Comparison of ENCODE assay signal across 26 mouse cellular contexts in genomic region chr7:49276163-49276562, GRCm38 (mm10).
"Had no signal": no experiment of that assay in that cellular context is flagged by ENCODE, and none has a peak within 500 bp of the region (broad histone marks: within the 10 kb centered on the region; RNA-seq: fewer than 3 reads in every experiment).

No protein-coding gene starts in this region.

- H3K36me3 ChIP-seq: forebrain, embryonic 15.5 days; heart, embryonic 13.5 days; heart, embryonic 15.5 days; hindbrain, embryonic 12.5 days; hindbrain, embryonic 15.5 days; kidney, embryonic 15.5 days; limb, embryonic 10.5 days; limb, embryonic 12.5 days; liver, embryonic 13.5 days had no signal

- H3K27me3 ChIP-seq: forebrain, embryonic 15.5 days; hindbrain, embryonic 12.5 days; hindbrain, embryonic 15.5 days had no signal

- H3K27ac ChIP-seq: forebrain, embryonic 15.5 days; heart, adult 2 months; heart, embryonic 13.5 days; heart, embryonic 15.5 days; hindbrain, embryonic 12.5 days; hindbrain, embryonic 15.5 days; kidney, embryonic 15.5 days; limb, embryonic 10.5 days; limb, embryonic 12.5 days; liver, embryonic 13.5 days had no signal

- ATAC-seq: forebrain, embryonic 15.5 days; forebrain, postnatal 0 days had no signal

- H3K4me2 ChIP-seq: forebrain, embryonic 15.5 days; heart, embryonic 11.5 days; heart, embryonic 13.5 days; heart, embryonic 15.5 days; hindbrain, embryonic 12.5 days; hindbrain, embryonic 15.5 days; kidney, embryonic 15.5 days; limb, embryonic 12.5 days; liver, embryonic 11.5 days; liver, embryonic 13.5 days had no signal

- H3K9me3 ChIP-seq: forebrain, embryonic 15.5 days; heart, embryonic 13.5 days; heart, embryonic 15.5 days; hindbrain, embryonic 12.5 days; hindbrain, embryonic 15.5 days; kidney, embryonic 15.5 days; limb, embryonic 10.5 days; limb, embryonic 12.5 days; liver, embryonic 13.5 days had no signal

- H3K9ac ChIP-seq: forebrain, embryonic 15.5 days; forebrain, postnatal 0 days; heart, embryonic 13.5 days; heart, embryonic 15.5 days; hindbrain, embryonic 12.5 days; hindbrain, embryonic 15.5 days; kidney, embryonic 15.5 days; limb, embryonic 12.5 days; liver, embryonic 13.5 days had no signal

- H3K4me3 ChIP-seq: forebrain, embryonic 15.5 days; heart, adult 2 months; heart, embryonic 13.5 days; heart, embryonic 15.5 days; hindbrain, embryonic 12.5 days; hindbrain, embryonic 15.5 days; kidney, embryonic 15.5 days; limb, embryonic 10.5 days; limb, embryonic 12.5 days; liver, embryonic 13.5 days had no signal

- DNase-seq: forebrain, postnatal 0 days; gastrocnemius, postnatal 14 days; gastrocnemius, postnatal 36 days; heart, adult 11 months; heart, adult 2 months; heart, postnatal 14 days; heart, postnatal 36 days; kidney, adult 11 months; kidney, adult 2 months; kidney, adult 9 months; kidney, postnatal 10 days; kidney, postnatal 36 days; layer of hippocampus, adult 9-11 months; layer of hippocampus, postnatal 36 days; liver; liver, embryonic 13.5 days had no signal
